Mouse (Mus musculus) heart, adult 2 months (tissue): ENCODE results near the gene Slc24a3. TPM values are rescaled to one million over a fixed set of nuclear protein-coding genes. Genes with fewer than 3 reads are reported as not detected.

ENCODE experiments used
- DNase-seq, 2 experiments: peaks; one replicate each; pipeline ENCODE4 v3.0.0; 2021
- H3K27ac ChIP-seq: fragments of 200-600 bp; 2 replicates; pipeline ENCODE4 v1.8.1; 2022
- H3K27me3 ChIP-seq: fragments of 200-500 bp; 2 replicates; pipeline ENCODE4 v1.6.1; 2012; ENCODE audit warnings: mild to moderate bottlenecking, low read length, inconsistent platforms, mixed read lengths; ENCODE audit not compliant: control insufficient read depth, insufficient read depth
- H3K36me3 ChIP-seq: fragments of 200-500 bp; 2 replicates; pipeline ENCODE4 v1.6.1; 2012; ENCODE audit warnings: low read length, inconsistent platforms; ENCODE audit not compliant: control insufficient read depth, insufficient read depth
- H3K4me1 ChIP-seq: fragments of 200-500 bp; 2 replicates; pipeline ENCODE4 v1.6.1; 2011; ENCODE audit warnings: low read length; ENCODE audit not compliant: control insufficient read depth, insufficient read depth
- H3K4me3 ChIP-seq: fragments of 200-600 bp; 2 replicates; pipeline ENCODE4 v1.8.1; 2022
- H3K79me2 ChIP-seq: fragments of 200-500 bp; replicated peaks from 2 replicates; pipeline ENCODE4 v1.6.1; 2012; ENCODE audit warnings: mild to moderate bottlenecking, inconsistent platforms, low read length, moderate library complexity, mixed read lengths; ENCODE audit not compliant: control insufficient read depth, insufficient read depth
- H3K9ac ChIP-seq: fragments of 200-500 bp; 2 replicates; pipeline ENCODE4 v1.6.1; 2012; ENCODE audit warnings: low read depth, mild to moderate bottlenecking, control low read depth, inconsistent platforms, low read length, mixed read lengths
- CTCF ChIP-seq: fragments of 200-600 bp; IDR thresholded peaks from 2 replicates; pipeline ENCODE4 v1.8.1; 2022; ENCODE audit warnings: antibody characterized with exemption, mild to moderate bottlenecking, moderate library complexity
- EP300 ChIP-seq: fragments of 200-500 bp; IDR thresholded peaks from 2 replicates; pipeline ENCODE4 v1.6.1; 2011; ENCODE audit warnings: low read depth, low read length, control low read depth; ENCODE audit not compliant: insufficient read depth
- POLR2A ChIP-seq: fragments of 200-500 bp; IDR thresholded peaks from 2 replicates; pipeline ENCODE4 v1.6.1; 2011; ENCODE audit warnings: mild to moderate bottlenecking, low read depth, low read length, control low read depth; ENCODE audit not compliant: insufficient read depth
- WGBS: fragments of 180-500 bp; shearing (Covaris S2); methylation state at CpG from one replicate; pipeline ENCODE4 v1.1.7; 2018; 5-methylcytosine and 5-hydroxymethylcytosine counted together
- intact Hi-C: fragments of 180-260 bp; cut with DNase I; formaldehyde crosslinking; loops from one replicate; pipeline ENCODE4 v1.15.1; 2025
- polyA plus RNA-seq: library from polyadenylated mRNA; depleted of rRNA; stranded (reverse); fragments of >200 nt; gene quantifications from 2 replicates; pipeline ENCODE4 v1.2.3, GENCODE M21; 2012
- total RNA-seq, 2 experiments: library from RNA; stranded (reverse); gene quantifications; 2 replicates each; pipeline ENCODE4 v1.2.3; 2021

Slc24a3 gene
- total and polyA plus RNA-seq, 3 experiments, result 2.7 to 3.6 (median 2.8) TPM

GRCm38 (mm10) chr2:145664311-145664710, 496.8 kb downstream of the Slc24a3 start:
- DNase-seq, result no peak
- Histone ChIP-seq H3K79me2 (no peaks in the 10 kb centered on the region), H3K36me3 (no peaks in the 10 kb centered on the region), H3K9ac (no peak overlapping the region), H3K27ac (no peak overlapping the region), H3K4me3 (no peak overlapping the region), H3K27me3 (no peaks in the 10 kb centered on the region), H3K4me1 (no peaks in the 10 kb centered on the region)
- TF ChIP-seq EP300, result no peak
- TF ChIP-seq CTCF, result no peak
- TF ChIP-seq POLR2A, result no peak
- 85% methylated on average over 2 of the region's 2 CpGs for WGBS
- intact Hi-C loops, result no loop called here

- 39% methylated on average over 4 of the region's 4 CpGs for WGBS
These were observed 500.6 kb downstream of the Slc24a3 start for GRCm38 (mm10) chr2:145668135-145668534.

GRCm38 (mm10) chr2:145670131-145670530, 502.6 kb downstream of the Slc24a3 start:
- WGBS, result 35% methylated on average over 4 of the region's 4 CpGs
- intact Hi-C loops, result no loop called here
- H3K27ac ChIP-seq, result no peak overlapping the region
- H3K4me1 ChIP-seq, result no peaks in the 10 kb centered on the region
- DNase-seq, result no peak
- H3K27me3 ChIP-seq, result no peaks in the 10 kb centered on the region
- no peaks in the 10 kb centered on the region for H3K79me2 ChIP-seq
- no peak overlapping the region for H3K9ac ChIP-seq
- TF ChIP-seq EP300 (no peak), CTCF (no peak), POLR2A (no peak)
- H3K36me3 ChIP-seq, result no peaks in the 10 kb centered on the region
- no peak overlapping the region for H3K4me3 ChIP-seq

More at GRCm38 (mm10) chr2:145668135-145668534, 500.6 kb downstream of the Slc24a3 start:
- DNase-seq, result no peak
- TF ChIP-seq EP300 (no peak), POLR2A (no peak), CTCF (no peak)
- Histone ChIP-seq H3K79me2 (no peaks in the 10 kb centered on the region), H3K27me3 (no peaks in the 10 kb centered on the region), H3K4me3 (no peak overlapping the region), H3K9ac (no peak overlapping the region), H3K4me1 (no peaks in the 10 kb centered on the region), H3K27ac (no peak overlapping the region), H3K36me3 (no peaks in the 10 kb centered on the region)
- intact Hi-C loops, result no loop called here

GRCm38 (mm10) chr2:145674496-145675141, 507.1 kb downstream of the Slc24a3 start:
- H3K36me3 ChIP-seq, result no peaks in the 10 kb centered on the region
- intact Hi-C loops, result no loop called here
- WGBS, result 6% methylated on average over 22 of the region's 23 CpGs
- peak overlapping the region; percentile 70 for H3K9ac ChIP-seq
- DNase-seq, result no peak
- H3K27me3 ChIP-seq, result no peaks in the 10 kb centered on the region; the same call in 1 of the 2 replicates
- peak overlapping the region; percentile 83 for H3K4me3 ChIP-seq
- TF ChIP-seq POLR2A, result no peak
- no peak for TF ChIP-seq EP300
- TF ChIP-seq CTCF, result no peak
- H3K4me1 ChIP-seq, result peaks cover 2% of the 10 kb centered on the region; the same call in 1 of the 2 replicates
- H3K27ac ChIP-seq, result peak overlapping the region; percentile 59
- no peaks in the 10 kb centered on the region for H3K79me2 ChIP-seq

- peak; percentile 78 to 79 for DNase-seq
- intact Hi-C loops, result no loop called here
- H3K79me2 ChIP-seq, result no peaks in the 10 kb centered on the region
- H3K9ac ChIP-seq, result peak within 1 kb of the TSS; percentile 70
- TF ChIP-seq EP300 (no peak), CTCF (no peak), POLR2A (no peak)
- peak within 1 kb of the TSS; percentile 59 for H3K27ac ChIP-seq
- H3K27me3 ChIP-seq, result no peaks in the 10 kb centered on the region; the same call in 1 of the 2 replicates
- peak within 1 kb of the TSS; percentile 83 for H3K4me3 ChIP-seq
- H3K36me3 ChIP-seq, result no peaks in the 10 kb centered on the region
- H3K4me1 ChIP-seq, result peaks cover 2% of the 10 kb centered on the region; the same call in 1 of the 2 replicates
- WGBS, result under 1% methylated on average over 33 of the region's 33 CpGs
These were observed 507.7 kb downstream of the Slc24a3 start, which contains the start of gene Rin2 for GRCm38 (mm10) chr2:145675142-145675755. Gene Rin2, plus strand, starts transcription at chr2:145675215.
